Mouse (Mus musculus): Measurements from ENCODE around the gene Sart3. TPM values are rescaled to one million over a fixed set of nuclear protein-coding genes. Genes with fewer than 3 reads are reported as not detected.
"Not testable (repeated sequence)": the region's sequence is repeated elsewhere in the genome, so short reads cannot be mapped to it uniquely, and the experiment has no call there.

Sart3 gene
- polyA plus RNA-seq, 2 experiments, result 12.7 to 15.0 TPM

DNA sequence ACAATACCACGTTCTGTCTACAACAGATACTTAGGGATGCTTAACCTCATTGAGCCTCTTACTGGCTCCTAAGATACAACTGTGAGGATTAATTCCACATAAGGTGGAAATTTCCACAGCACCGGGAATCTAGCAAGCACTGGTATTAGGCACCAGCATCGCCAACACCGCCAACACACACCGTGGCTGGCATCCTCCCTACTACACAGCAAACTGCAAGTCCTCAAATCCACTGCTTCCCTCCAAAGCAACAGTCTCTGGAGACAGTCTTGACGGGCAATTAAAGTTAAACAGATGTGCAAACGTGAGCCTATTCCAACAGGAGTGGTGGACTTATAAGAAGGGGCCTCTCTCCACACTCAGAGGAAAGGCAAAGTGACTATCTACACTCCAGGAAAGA, 8.9 kb upstream of the Sart3 start:
- H3K36me3 ChIP-seq (replicated peaks; ENCODE audit: control insufficient read depth, insufficient read depth, low read depth), result peaks cover 10% of the 10 kb centered on the region
- no peaks in the 10 kb centered on the region for H3K27me3 ChIP-seq (ENCODE audit: control insufficient read depth, insufficient read depth, low read length)
- H3K4me2 ChIP-seq (ENCODE audit: low read depth), result no peak overlapping the region
- no peak for DNase-seq (ENCODE audit: low read depth in 3 of 3, low spot score in 3 of 3)
- no peaks in the 10 kb centered on the region for H3K9me3 ChIP-seq (ENCODE audit: control insufficient read depth, low read length)
- no peak overlapping the region for H3K27ac ChIP-seq
- no peak overlapping the region for H3K9ac ChIP-seq (replicated peaks)
- no peak overlapping the region for H3K4me3 ChIP-seq (ENCODE audit: insufficient read depth in 1 of 2, low read depth in 2 of 2, low read length in 2 of 2)
- no peaks in the 10 kb centered on the region for H3K4me1 ChIP-seq (replicated peaks; ENCODE audit: control insufficient read depth in 2 of 2, insufficient read depth in 2 of 2, low read length in 1 of 2)
- no peak for ATAC-seq (ENCODE audit: insufficient read depth)
- TF ChIP-seq CTCF (IDR thresholded peaks at IDR 0.05; ENCODE audit: low read depth) (no peak), EP300 (IDR thresholded peaks at IDR 0.05; ENCODE audit: low read depth) (no peak)
- 67% methylated on average over 7 of the region's 7 CpGs for WGBS (ENCODE audit: insufficient replicate concordance)

- Histone ChIP-seq H3K27me3 (ENCODE audit: control insufficient read depth, insufficient read depth, low read length) (no peaks in the 10 kb centered on the region), H3K4me2 (ENCODE audit: low read depth) (no peak overlapping the region), H3K9me3 (ENCODE audit: control insufficient read depth, low read length) (no peaks in the 10 kb centered on the region), H3K9ac (replicated peaks) (no peak overlapping the region), H3K4me1 (replicated peaks; ENCODE audit: control insufficient read depth in 2 of 2, insufficient read depth in 2 of 2, low read length in 1 of 2) (no peaks in the 10 kb centered on the region), H3K4me3 (ENCODE audit: insufficient read depth in 1 of 2, low read depth in 2 of 2, low read length in 2 of 2) (no peak overlapping the region), H3K27ac (no peak overlapping the region), H3K36me3 (replicated peaks; ENCODE audit: control insufficient read depth, insufficient read depth, low read depth) (peaks cover 15% of the 10 kb centered on the region)
- WGBS (ENCODE audit: insufficient replicate concordance), result 76% methylated on average over 5 of the region's 5 CpGs
- TF ChIP-seq EP300 (IDR thresholded peaks at IDR 0.05; ENCODE audit: low read depth) (no peak), CTCF (IDR thresholded peaks at IDR 0.05; ENCODE audit: low read depth) (no peak)
- ATAC-seq (ENCODE audit: insufficient read depth), result no peak
- DNase-seq (ENCODE audit: low read depth in 3 of 3, low spot score in 3 of 3), result no peak
Observed at GRCm38 (mm10) chr5:113780763-113781162, 8.5 kb upstream of the Sart3 start.

- peak; percentile 12; the same call in 1 of the 2 replicates for ATAC-seq (ENCODE audit: insufficient read depth)
- TF ChIP-seq EP300 (IDR thresholded peaks at IDR 0.05; ENCODE audit: low read depth) (no peak), CTCF (IDR thresholded peaks at IDR 0.05; ENCODE audit: low read depth) (no peak)
- H3K9me3 ChIP-seq (ENCODE audit: control insufficient read depth, low read length), result no peaks in the 10 kb centered on the region
- H3K4me2 ChIP-seq (ENCODE audit: low read depth), result no peak overlapping the region
- H3K27me3 ChIP-seq (ENCODE audit: control insufficient read depth, insufficient read depth, low read length), result no peaks in the 10 kb centered on the region
- H3K9ac ChIP-seq (replicated peaks), result no peak overlapping the region
- peaks cover 19% of the 10 kb centered on the region for H3K36me3 ChIP-seq (replicated peaks; ENCODE audit: control insufficient read depth, insufficient read depth, low read depth)
- 75% methylated on average over 3 of the region's 3 CpGs for WGBS (ENCODE audit: insufficient replicate concordance)
- no peaks in the 10 kb centered on the region for H3K4me1 ChIP-seq (replicated peaks; ENCODE audit: control insufficient read depth in 2 of 2, insufficient read depth in 2 of 2, low read length in 1 of 2)
- no peak overlapping the region for H3K4me3 ChIP-seq (ENCODE audit: insufficient read depth in 1 of 2, low read depth in 2 of 2, low read length in 2 of 2)
- no peak for DNase-seq (ENCODE audit: low read depth in 3 of 3, low spot score in 3 of 3)
- H3K27ac ChIP-seq, result no peak overlapping the region
Observed at GRCm38 (mm10) chr5:113780082-113780752, 7.9 kb upstream of the Sart3 start.

DNA sequence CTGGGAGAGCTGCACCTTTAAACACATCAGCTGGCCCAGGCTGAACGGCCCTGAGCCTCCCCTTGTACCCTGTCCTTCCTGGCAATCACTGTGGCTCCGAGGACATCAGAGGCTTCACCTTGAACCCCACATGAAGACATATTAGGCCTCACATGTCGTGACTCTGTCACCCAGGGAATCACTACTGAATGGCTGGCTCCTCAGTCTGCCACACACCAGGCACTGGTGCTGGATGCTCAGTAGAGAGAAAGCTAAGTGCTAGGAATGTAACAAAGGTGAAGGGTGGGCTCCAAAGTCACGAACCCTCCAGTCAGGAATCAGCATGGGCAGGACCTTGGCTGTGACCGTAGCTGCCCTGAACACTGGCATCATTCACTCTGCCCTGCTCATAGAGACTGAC, 7.3 kb upstream of the Sart3 start:
- no peak overlapping the region for H3K4me2 ChIP-seq (ENCODE audit: low read depth)
- H3K4me3 ChIP-seq (ENCODE audit: insufficient read depth in 1 of 2, low read depth in 2 of 2, low read length in 2 of 2), result no peak overlapping the region
- 67% methylated on average over 5 of the region's 5 CpGs for WGBS (ENCODE audit: insufficient replicate concordance)
- ATAC-seq (ENCODE audit: insufficient read depth) (no peak), DNase-seq (ENCODE audit: low read depth in 3 of 3, low spot score in 3 of 3) (no peak)
- no peaks in the 10 kb centered on the region for H3K27me3 ChIP-seq (ENCODE audit: control insufficient read depth, insufficient read depth, low read length)
- TF ChIP-seq EP300 (IDR thresholded peaks at IDR 0.05; ENCODE audit: low read depth), result no peak
- TF ChIP-seq CTCF (IDR thresholded peaks at IDR 0.05; ENCODE audit: low read depth), result no peak
- no peaks in the 10 kb centered on the region for H3K4me1 ChIP-seq (replicated peaks; ENCODE audit: control insufficient read depth in 2 of 2, insufficient read depth in 2 of 2, low read length in 1 of 2)
- peaks cover 19% of the 10 kb centered on the region for H3K36me3 ChIP-seq (replicated peaks; ENCODE audit: control insufficient read depth, insufficient read depth, low read depth)
- H3K9me3 ChIP-seq (ENCODE audit: control insufficient read depth, low read length), result no peaks in the 10 kb centered on the region
- H3K9ac ChIP-seq (replicated peaks), result no peak overlapping the region
- no peak overlapping the region for H3K27ac ChIP-seq

- H3K9ac ChIP-seq (replicated peaks); H3K4me2 ChIP-seq (ENCODE audit: low read depth); H3K27ac ChIP-seq; DNase-seq (ENCODE audit: low read depth in 3 of 3, low spot score in 3 of 3); ATAC-seq (ENCODE audit: insufficient read depth); H3K27me3 ChIP-seq (ENCODE audit: control insufficient read depth, insufficient read depth, low read length); H3K4me3 ChIP-seq (ENCODE audit: insufficient read depth in 1 of 2, low read depth in 2 of 2, low read length in 2 of 2); H3K9me3 ChIP-seq (ENCODE audit: control insufficient read depth, low read length); H3K4me1 ChIP-seq (replicated peaks; ENCODE audit: control insufficient read depth in 2 of 2, insufficient read depth in 2 of 2, low read length in 1 of 2): not testable (repeated sequence)
- WGBS (ENCODE audit: insufficient replicate concordance), result 78% methylated on average over 8 of the region's 8 CpGs
- peaks cover 19% of the 10 kb centered on the region for H3K36me3 ChIP-seq (replicated peaks; ENCODE audit: control insufficient read depth, insufficient read depth, low read depth)
Observed at GRCm38 (mm10) chr5:113777728-113778127, 5.4 kb upstream of the Sart3 start.

Data from liver, embryonic 14.5 days (tissue).